ENCODE assay signal across 33 mouse cellular contexts in the genomic region with DNA sequence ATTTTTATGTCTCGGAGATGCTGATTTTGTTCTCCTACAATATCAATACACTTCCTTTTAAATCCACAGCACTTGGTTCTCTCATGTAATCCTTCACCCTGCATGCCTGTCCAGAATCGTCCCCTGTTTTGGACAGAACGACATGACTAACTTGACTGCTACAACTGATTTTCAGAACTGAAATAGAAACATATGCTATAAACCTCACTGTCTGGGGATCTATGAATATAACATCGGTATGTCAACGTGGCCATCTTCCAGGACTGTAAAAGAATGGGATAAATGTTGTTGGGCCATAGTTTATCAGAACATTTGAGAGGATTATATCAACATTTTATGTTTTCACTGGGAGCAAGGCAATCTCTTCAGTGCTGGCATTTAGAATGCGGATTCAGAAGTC.
"Had no signal": no experiment of that assay in that cellular context is flagged by ENCODE, and none has a peak within 500 bp of the region (broad histone marks: within the 10 kb centered on the region; RNA-seq: fewer than 3 reads in every experiment).

No protein-coding gene starts in this region.

- ATAC-seq: liver, embryonic 12.5 days; liver, postnatal 0 days; lung, postnatal 0 days; midbrain, embryonic 13.5 days; midbrain, embryonic 15.5 days; midbrain, embryonic 16.5 days had no signal

- H3K9ac ChIP-seq: limb, embryonic 12.5 days; limb, embryonic 13.5 days; limb, embryonic 15.5 days; liver, embryonic 12.5 days; liver, embryonic 13.5 days; liver, embryonic 14.5 days; liver, embryonic 15.5 days; liver, postnatal 0 days; lung, embryonic 14.5 days; lung, embryonic 15.5 days; midbrain, embryonic 12.5 days; midbrain, embryonic 13.5 days; midbrain, embryonic 15.5 days; neural tube, embryonic 12.5 days; neural tube, embryonic 13.5 days had no signal

- DNase-seq: left cerebral cortex, postnatal 4 days; liver; liver, embryonic 13.5 days; liver, postnatal 0 days; lung, adult 18-20 months; lung, adult 2 months; lung, embryonic 14.5 days; lung, postnatal 10 days; lung, postnatal 14 days; lung, postnatal 36 days; lung, postnatal 4 days; midbrain, embryonic 14.5 days had no signal

- H3K4me2 ChIP-seq: limb, embryonic 12.5 days; limb, embryonic 13.5 days; limb, embryonic 15.5 days; liver, embryonic 11.5 days; liver, embryonic 12.5 days; liver, embryonic 13.5 days; liver, embryonic 15.5 days; lung, embryonic 14.5 days; lung, embryonic 15.5 days; midbrain, embryonic 11.5 days; midbrain, embryonic 12.5 days; midbrain, embryonic 13.5 days; midbrain, embryonic 15.5 days; neural tube, embryonic 12.5 days; neural tube, embryonic 13.5 days had no signal

- H3K27ac ChIP-seq: limb, embryonic 10.5 days; limb, embryonic 12.5 days; limb, embryonic 13.5 days; limb, embryonic 15.5 days; liver, embryonic 12.5 days; liver, embryonic 13.5 days; liver, embryonic 14.5 days; liver, embryonic 15.5 days; lung, embryonic 15.5 days; macrophage; midbrain, embryonic 10.5 days; midbrain, embryonic 12.5 days; midbrain, embryonic 13.5 days; midbrain, embryonic 15.5 days; neural tube, embryonic 12.5 days; neural tube, embryonic 13.5 days had no signal

- H3K27me3 ChIP-seq: limb, embryonic 12.5 days; limb, embryonic 13.5 days; limb, embryonic 15.5 days; liver, embryonic 12.5 days; liver, embryonic 13.5 days; liver, embryonic 15.5 days; lung, embryonic 15.5 days; megakaryocyte, embryonic 14.5 days; midbrain, embryonic 12.5 days; midbrain, embryonic 13.5 days; midbrain, embryonic 15.5 days; neural tube, embryonic 12.5 days; neural tube, embryonic 13.5 days had no signal

- H3K4me3 ChIP-seq: limb, embryonic 10.5 days; limb, embryonic 12.5 days; limb, embryonic 13.5 days; limb, embryonic 15.5 days; liver, embryonic 12.5 days; liver, embryonic 13.5 days; liver, embryonic 15.5 days; lung, embryonic 15.5 days; megakaryocyte, embryonic 14.5 days; midbrain, embryonic 10.5 days; midbrain, embryonic 12.5 days; midbrain, embryonic 13.5 days; midbrain, embryonic 15.5 days; myocyte; neural tube, embryonic 12.5 days; neural tube, embryonic 13.5 days had no signal

- H3K36me3 ChIP-seq: limb, embryonic 10.5 days; limb, embryonic 12.5 days; limb, embryonic 13.5 days; limb, embryonic 15.5 days; liver, embryonic 12.5 days; liver, embryonic 13.5 days; liver, embryonic 15.5 days; lung, embryonic 15.5 days; midbrain, embryonic 10.5 days; midbrain, embryonic 12.5 days; midbrain, embryonic 13.5 days; midbrain, embryonic 15.5 days; neural tube, embryonic 12.5 days; neural tube, embryonic 13.5 days had no signal

- H3K4me1 ChIP-seq: limb, embryonic 10.5 days; limb, embryonic 12.5 days; limb, embryonic 15.5 days; liver, embryonic 12.5 days; liver, embryonic 13.5 days; liver, embryonic 15.5 days; lung, embryonic 15.5 days; megakaryocyte, embryonic 14.5 days; midbrain, embryonic 10.5 days; midbrain, embryonic 12.5 days; midbrain, embryonic 13.5 days; midbrain, embryonic 15.5 days; neural tube, embryonic 12.5 days; neural tube, embryonic 13.5 days had no signal

- H3K9me3 ChIP-seq: limb, embryonic 10.5 days; limb, embryonic 12.5 days; limb, embryonic 13.5 days; limb, embryonic 15.5 days; liver, embryonic 12.5 days; liver, embryonic 13.5 days; liver, embryonic 15.5 days; lung, embryonic 15.5 days; midbrain, embryonic 10.5 days; midbrain, embryonic 12.5 days; midbrain, embryonic 13.5 days; midbrain, embryonic 15.5 days; neural tube, embryonic 12.5 days; neural tube, embryonic 13.5 days had no signal
